Mouse (Mus musculus): Measurements from ENCODE around the gene Stat6.
"Not testable (repeated sequence)": the region's sequence is repeated elsewhere in the genome, so short reads cannot be mapped to it uniquely, and the experiment has no call there.

Stat6 gene

DNA sequence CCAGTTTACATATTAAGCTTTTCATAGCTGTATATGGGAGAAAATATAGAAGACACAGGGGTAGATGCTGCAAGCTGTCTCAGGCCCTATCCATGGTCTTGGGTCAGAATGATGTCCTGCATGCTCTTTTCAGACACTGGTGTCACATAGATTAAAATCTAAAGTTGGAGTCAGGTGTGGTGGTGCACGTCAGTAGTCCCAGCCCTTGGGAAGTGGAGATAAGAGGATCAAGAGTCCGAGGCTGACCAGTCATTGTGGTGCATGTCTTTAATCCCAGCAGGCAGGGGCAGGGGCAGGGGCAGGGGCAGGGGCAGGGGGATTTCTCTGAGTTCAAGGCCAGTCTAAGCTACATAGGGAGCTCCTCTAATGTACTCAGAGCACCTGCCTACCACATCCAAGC lies 3.0 kb downstream of the Stat6 start:
- DNase-seq (ENCODE audit: low read depth, low spot score): no peak

- no peak for DNase-seq (ENCODE audit: low read depth, low spot score)
These were observed 10.3 kb downstream of the Stat6 start for GRCm38 (mm10) chr10:127652906-127653638.

- DNase-seq (ENCODE audit: low read depth, low spot score): no peak
These were observed 12.3 kb downstream of the Stat6 start for GRCm38 (mm10) chr10:127654970-127655579.

- not testable (repeated sequence) for DNase-seq (ENCODE audit: low read depth, low spot score)
These were observed 14.8 kb downstream of the Stat6 start for GRCm38 (mm10) chr10:127657617-127658016.

GRCm38 (mm10) chr10:127658076-127658475 lies 15.3 kb downstream of the Stat6 start:
- DNase-seq (ENCODE audit: low read depth, low spot score): no peak

- no peak for DNase-seq (ENCODE audit: low read depth, low spot score)
These were observed 16.8 kb downstream of the Stat6 start for GRCm38 (mm10) chr10:127659551-127659950.

- DNase-seq (ENCODE audit: low read depth, low spot score): no peak
These were observed 18.6 kb downstream of the Stat6 start for GRCm38 (mm10) chr10:127661291-127661914.

- DNase-seq (ENCODE audit: low read depth, low spot score): no peak
These were observed 19.3 kb downstream of the Stat6 start for GRCm38 (mm10) chr10:127661915-127662663.

DNA sequence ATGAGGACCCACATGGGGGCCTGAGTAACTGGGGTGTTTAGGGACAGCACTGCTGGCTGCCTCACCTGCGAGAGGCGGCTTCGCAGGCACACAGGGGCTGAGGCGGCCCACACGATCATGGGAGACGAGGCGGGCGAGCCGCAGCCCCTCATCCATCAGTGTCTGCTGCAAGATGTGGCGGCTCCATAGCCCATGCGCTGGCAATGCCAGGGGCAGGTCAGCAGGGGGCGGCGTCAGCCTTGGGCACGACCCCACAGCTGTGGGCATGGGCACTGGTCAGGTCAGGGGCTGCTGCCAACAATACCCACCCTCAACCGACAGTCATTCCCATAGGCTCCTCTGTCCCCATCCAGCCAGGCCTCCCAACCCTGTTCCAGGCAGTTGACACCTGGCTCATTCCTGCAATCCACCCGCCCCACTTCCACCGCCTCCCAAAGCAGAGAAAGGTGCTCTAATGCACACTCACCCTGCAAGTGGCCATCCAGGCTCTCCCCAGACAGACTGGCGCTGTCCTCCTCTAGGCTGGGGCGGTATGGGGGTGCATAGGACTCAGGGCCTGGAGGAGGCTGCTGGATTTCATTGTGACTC lies 20.0 kb downstream of the Stat6 start:
- DNase-seq (ENCODE audit: low read depth, low spot score): no peak

- no peak for DNase-seq (ENCODE audit: low read depth, low spot score)
These were observed 20.8 kb downstream of the Stat6 start for GRCm38 (mm10) chr10:127663590-127663989.

DNA sequence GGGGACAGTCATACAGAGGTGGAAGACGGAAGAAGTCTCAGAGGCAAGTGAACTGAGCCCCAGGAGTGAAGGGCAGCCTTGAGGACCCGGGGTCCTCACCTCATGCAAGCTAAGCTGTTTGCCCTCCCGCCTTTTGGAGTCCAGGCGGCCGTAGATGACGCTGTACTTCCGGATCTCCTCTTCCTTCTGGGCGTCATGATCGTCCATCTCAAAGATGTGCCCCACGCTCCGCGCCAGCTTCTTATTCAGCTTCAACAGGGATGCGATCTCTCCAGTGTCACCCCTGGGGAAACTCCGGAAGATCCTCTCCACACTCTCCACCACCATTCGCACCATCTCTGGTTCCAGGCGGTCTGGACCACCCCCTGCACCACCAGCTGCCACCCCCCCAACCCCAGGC lies 21.4 kb downstream of the Stat6 start:
- DNase-seq (ENCODE audit: low read depth, low spot score): no peak

- DNase-seq (ENCODE audit: low read depth, low spot score): no peak
These were observed 22.1 kb downstream of the Stat6 start for GRCm38 (mm10) chr10:127664891-127665290.

DNA sequence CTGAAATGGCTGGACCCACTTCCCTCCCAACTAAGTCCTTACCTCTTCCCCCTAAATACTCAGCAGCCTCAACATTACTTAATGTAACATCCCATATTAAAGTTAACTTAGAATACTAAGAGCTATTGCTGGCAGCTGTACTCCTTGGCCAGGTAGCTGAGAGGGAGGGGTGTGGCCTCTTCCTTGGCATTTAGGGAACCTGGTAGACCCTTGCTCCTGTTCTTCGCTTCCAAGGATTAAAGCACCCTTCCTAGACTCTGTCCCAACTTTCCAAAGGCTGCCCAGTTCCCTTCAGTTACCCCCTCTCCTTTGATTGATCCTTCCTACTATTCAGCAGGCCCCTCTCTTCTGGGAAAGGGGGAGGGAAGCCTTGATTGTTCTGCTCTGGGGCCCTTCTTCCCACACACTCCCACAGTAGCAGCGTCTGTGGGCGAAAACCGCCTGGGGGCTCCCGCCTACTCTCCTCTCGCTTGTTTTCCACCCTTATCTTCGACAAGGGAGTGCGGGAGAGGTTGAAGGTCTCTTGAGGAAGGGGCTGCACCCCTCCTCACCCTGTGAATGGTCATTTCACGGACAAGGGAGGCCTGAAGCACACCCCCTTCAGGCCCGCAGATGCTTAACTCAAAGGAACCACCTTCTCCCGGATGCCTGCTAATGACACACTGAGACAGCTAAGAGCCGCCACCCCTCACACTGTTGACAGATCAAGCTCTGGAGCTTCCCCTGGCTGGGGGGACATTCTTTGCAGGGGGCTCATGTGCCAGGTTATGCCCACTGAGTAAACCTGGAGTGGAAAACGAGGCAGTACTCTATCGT lies 22.8 kb downstream of the Stat6 start:
- no peak for DNase-seq (ENCODE audit: low read depth, low spot score)

- DNase-seq (ENCODE audit: low read depth, low spot score): peak; percentile 81
These were observed 23.9 kb downstream of the Stat6 start, which contains the start of gene Nemp1 for GRCm38 (mm10) chr10:127666501-127667268. Gene Nemp1 (plus strand): TSS chr10:127666901.

GRCm38 (mm10) chr10:127667269-127668092 lies 24.7 kb downstream of the Stat6 start:
- peak; percentile 92 for DNase-seq (ENCODE audit: low read depth, low spot score)

DNA sequence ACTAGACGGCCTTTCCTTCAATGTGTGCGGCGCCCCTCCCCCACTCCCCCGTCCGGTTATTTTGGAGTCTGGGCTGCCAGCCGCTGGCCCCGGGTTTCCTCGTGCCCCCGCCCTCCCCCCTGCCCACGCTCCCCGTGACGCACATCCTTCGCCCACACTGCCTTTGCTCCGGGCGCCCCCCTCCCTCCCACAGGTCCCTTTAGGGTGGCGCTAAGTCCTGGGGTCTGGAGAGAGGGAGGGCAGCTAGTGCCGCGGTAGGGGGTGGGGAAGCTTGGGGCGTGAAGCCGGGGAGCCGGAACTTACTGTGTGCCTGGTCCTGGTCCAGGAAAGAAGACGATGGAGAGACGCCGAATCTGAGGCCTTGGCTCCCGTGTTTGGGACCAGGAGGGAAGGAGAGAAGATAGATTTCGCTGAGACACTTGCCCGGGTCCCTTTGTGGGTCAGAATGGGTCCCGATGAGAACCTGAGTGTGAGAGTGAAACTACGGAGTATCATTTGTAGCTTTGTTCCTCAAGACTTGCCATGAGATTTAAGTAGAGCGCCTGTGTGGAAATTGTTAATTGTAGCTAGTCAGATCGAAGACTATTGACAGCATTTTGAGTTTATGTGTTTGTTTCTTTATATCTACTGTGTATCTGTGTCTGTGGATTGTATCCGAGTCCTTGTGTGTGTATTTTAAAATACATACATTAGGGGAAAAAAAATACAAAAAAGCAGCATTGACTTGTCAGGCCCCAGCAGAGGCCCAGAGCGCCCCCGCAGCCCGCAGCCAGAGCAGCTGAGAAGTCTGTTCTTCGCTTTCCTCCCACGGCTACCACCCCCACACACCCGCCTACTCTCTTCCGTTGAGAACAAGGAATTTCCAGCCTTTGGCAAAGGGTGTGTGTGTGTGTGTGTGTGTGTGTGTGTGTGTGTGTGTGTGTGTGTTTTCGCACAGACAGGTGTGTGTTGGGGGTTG lies 25.6 kb downstream of the Stat6 start, which contains the start of gene Nab2:
Gene Nab2, minus strand, starts transcription at position 476 of the 958 bp plus-strand sequence.
- peak; percentile 60 for DNase-seq (ENCODE audit: low read depth, low spot score)

DNA sequence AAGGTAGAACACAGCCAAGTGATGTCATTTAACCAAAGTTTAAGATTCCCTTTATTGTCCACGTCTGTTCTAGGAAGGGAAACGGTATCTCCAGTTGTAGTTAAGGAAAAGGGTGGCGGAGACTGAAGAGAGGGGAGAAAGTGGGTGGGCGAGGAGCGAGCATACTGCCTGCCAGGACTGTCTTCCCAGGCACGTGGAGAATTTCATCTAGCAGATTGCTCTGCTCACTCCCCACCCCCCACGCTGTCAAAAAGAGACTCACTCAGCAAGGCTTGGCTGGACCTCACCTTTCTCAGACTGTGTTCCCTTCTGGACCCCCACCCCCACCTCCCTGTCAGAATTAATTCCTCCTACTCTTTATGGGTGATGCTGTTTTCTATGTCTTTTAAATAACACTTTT lies 26.4 kb downstream of the Stat6 start:
- no peak for DNase-seq (ENCODE audit: low read depth, low spot score)

GRCm38 (mm10) chr10:127670185-127670584 lies 27.4 kb downstream of the Stat6 start:
- DNase-seq (ENCODE audit: low read depth, low spot score): no peak
